Mouse (Mus musculus) hindbrain, embryonic 11.5 days (tissue): ENCODE measurements around the gene P2ry12. TPM values are rescaled to one million over a fixed set of nuclear protein-coding genes. Genes with fewer than 3 reads are reported as not detected.

Experiments
- ATAC-seq: fragments of 200-750 bp; cut with Nextera tagmentation; 2 replicates; pipeline ENCODE4 v1.8.0; 2017; ENCODE audit warnings: mild to moderate bottlenecking, moderate TSS enrichment, moderate library complexity; ENCODE audit not compliant: low FRiP score
- DNase-seq: peaks from one replicate; pipeline ENCODE4 v3.0.0-alpha.2; 2015; ENCODE audit warnings: low spot score
- H3K27ac ChIP-seq: fragments of 300-500 bp; sonication (generic); 2 replicates; pipeline ENCODE4 v1.5.1; 2014; ENCODE audit warnings: mild to moderate bottlenecking, low read depth, low read length
- H3K27me3 ChIP-seq: fragments of 300-500 bp; sonication (generic); 2 replicates; pipeline ENCODE4 v1.6.1; 2014; ENCODE audit warnings: mild to moderate bottlenecking, low read length, moderate library complexity, mixed read lengths; ENCODE audit not compliant: control insufficient read depth, insufficient read depth
- H3K36me3 ChIP-seq: fragments of 300-500 bp; sonication (generic); 2 replicates; pipeline ENCODE4 v1.6.1; 2014; ENCODE audit warnings: mild to moderate bottlenecking, low read length, moderate library complexity, mixed read lengths; ENCODE audit not compliant: control insufficient read depth, insufficient read depth
- H3K4me1 ChIP-seq: fragments of 300-500 bp; sonication (generic); replicated peaks from 2 replicates; pipeline ENCODE4 v1.6.1; 2014; ENCODE audit warnings: low read length, mixed read lengths; ENCODE audit not compliant: control insufficient read depth, insufficient read depth
- H3K4me2 ChIP-seq: fragments of 300-500 bp; sonication (generic); replicated peaks from 2 replicates; pipeline ENCODE4 v1.6.1; 2014; ENCODE audit warnings: mild to moderate bottlenecking, low read depth, low read length
- H3K4me3 ChIP-seq: fragments of 300-500 bp; sonication (generic); 2 replicates; pipeline ENCODE4 v1.5.1; 2014; ENCODE audit warnings: low read depth, low read length
- H3K9ac ChIP-seq: fragments of 300-500 bp; sonication (generic); 2 replicates; pipeline ENCODE4 v1.6.1; 2014; ENCODE audit warnings: low read depth, low read length
- H3K9me3 ChIP-seq: fragments of 300-500 bp; sonication (generic); 2 replicates; pipeline ENCODE4 v1.6.1; 2016; ENCODE audit warnings: low read length; ENCODE audit not compliant: control insufficient read depth
- WGBS: fragments of 180-500 bp; shearing (Covaris S2); extraction: QIAGEN DNeasy Blood & Tissue Kit; methylation state at CpG from one replicate; pipeline ENCODE4 v1.1.7; 2014; 5-methylcytosine and 5-hydroxymethylcytosine counted together
- polyA plus RNA-seq: library from polyadenylated mRNA; unstranded; fragments of >200 nt; fragmentation: Nextera tagmentation; extraction: Ambion mirVana; gene quantifications from 2 replicates; pipeline ENCODE4 v1.2.1, GENCODE M21; 2014

P2ry12 gene
- polyA plus RNA-seq, 1 experiment from 2014 or later, result 4.3 TPM

DNA sequence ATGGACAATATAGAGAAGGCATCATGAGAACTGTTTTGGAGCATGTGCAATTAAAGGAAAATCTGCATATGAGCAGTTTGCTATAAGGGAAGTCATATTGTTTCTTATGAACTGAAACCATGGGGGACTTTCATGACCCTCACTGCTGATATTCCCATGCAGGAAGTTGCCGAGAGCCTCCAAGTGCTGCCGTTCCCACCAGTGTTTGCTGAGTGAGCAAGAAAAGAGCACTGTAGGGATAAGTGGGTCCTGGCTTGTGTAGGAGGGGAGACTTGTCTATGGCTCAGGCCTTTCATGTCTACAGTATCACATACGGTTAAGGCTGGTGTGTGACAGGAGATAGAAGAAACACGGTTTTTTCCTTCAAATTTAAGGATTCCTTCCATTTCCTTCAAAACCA, 77.0 kb downstream of the P2ry12 start:
- Histone ChIP-seq H3K4me2 (no peak overlapping the region), H3K9ac (no peak overlapping the region), H3K4me3 (no peak overlapping the region), H3K27me3 (no peaks in the 10 kb centered on the region), H3K4me1 (no peaks in the 10 kb centered on the region), H3K27ac (no peak overlapping the region), H3K9me3 (no peaks in the 10 kb centered on the region), H3K36me3 (no peaks in the 10 kb centered on the region)
- no peak for ATAC-seq
- 89% methylated on average over 4 of the region's 4 CpGs for WGBS
- DNase-seq, result no peak

DNA sequence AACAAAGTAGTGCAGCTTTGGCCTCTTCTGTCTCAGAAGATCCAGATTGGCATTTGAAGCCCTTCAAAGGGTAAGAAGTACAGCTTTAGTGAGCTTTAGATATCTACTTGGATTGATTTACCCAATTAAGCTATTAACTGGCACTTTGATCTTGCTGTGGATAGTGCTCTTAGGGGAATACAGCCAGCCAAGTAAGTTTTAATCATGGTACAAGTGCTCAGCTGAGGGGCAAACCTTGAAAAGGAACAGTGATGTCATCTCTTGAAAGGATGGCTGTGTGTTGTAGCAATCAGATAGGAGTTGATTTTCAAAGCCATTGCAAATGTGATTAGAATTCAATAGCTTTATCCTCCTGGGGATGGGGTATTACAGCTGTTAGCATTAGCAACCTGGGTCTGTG, 80.5 kb downstream of the P2ry12 start:
- DNase-seq (no peak), ATAC-seq (no peak)
- H3K9me3 ChIP-seq, result no peaks in the 10 kb centered on the region
- H3K4me2 ChIP-seq, result no peak overlapping the region
- H3K36me3 ChIP-seq, result no peaks in the 10 kb centered on the region
- no peaks in the 10 kb centered on the region for H3K27me3 ChIP-seq
- H3K4me1 ChIP-seq, result no peaks in the 10 kb centered on the region
- no peak overlapping the region for H3K9ac ChIP-seq
- no peak overlapping the region for H3K27ac ChIP-seq
- no peak overlapping the region for H3K4me3 ChIP-seq

DNA sequence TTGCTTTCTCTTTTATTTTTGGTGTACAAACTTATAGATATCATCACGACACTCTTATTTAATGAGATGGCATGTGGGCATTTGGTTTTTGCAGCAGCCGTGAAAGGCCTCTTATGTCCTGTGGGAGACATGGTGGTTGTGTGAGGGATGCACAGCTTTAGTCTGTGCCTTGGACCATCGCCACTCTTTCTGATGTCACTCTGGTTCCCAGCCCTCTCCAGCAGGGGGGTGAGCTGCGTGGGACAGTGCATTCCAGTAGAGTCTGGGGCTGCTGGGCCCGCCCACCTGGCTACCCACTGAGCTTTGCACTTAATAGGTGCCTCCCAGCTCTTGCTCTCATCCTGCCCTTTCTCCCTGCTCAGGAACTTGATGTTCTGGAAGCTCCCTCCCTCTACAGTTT, 81.5 kb downstream of the P2ry12 start:
- no peaks in the 10 kb centered on the region for H3K4me1 ChIP-seq
- H3K4me3 ChIP-seq, result no peak overlapping the region
- no peak overlapping the region for H3K4me2 ChIP-seq
- H3K9ac ChIP-seq, result no peak overlapping the region
- no peak for ATAC-seq
- DNase-seq, result no peak
- H3K36me3 ChIP-seq, result no peaks in the 10 kb centered on the region
- no peaks in the 10 kb centered on the region for H3K9me3 ChIP-seq
- no peaks in the 10 kb centered on the region for H3K27me3 ChIP-seq
- 62% methylated on average over 5 of the region's 5 CpGs for WGBS
- H3K27ac ChIP-seq, result no peak overlapping the region

DNA sequence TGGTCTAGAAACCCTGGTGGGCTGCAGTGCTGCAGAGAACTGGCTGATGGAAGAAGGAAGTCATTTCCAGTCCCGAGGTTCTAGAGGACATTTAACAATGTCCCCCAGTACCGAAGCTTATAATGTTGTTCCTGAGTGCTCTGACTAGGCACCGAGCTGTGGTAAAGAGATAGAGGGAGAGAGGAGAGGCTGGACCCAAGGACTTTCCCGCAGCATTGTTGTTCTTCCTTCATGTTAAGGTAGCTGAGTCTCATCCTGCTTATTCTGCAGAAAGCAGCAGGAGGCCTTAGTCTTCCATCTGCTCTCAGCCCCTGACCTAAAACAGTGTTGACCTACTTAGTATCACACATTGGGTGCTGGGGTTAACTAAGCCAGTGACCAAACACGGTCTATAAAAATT, 85.8 kb downstream of the P2ry12 start:
- Histone ChIP-seq H3K4me1 (no peaks in the 10 kb centered on the region), H3K4me2 (no peak overlapping the region), H3K4me3 (no peak overlapping the region), H3K27ac (no peak overlapping the region), H3K9me3 (no peaks in the 10 kb centered on the region), H3K27me3 (no peaks in the 10 kb centered on the region), H3K36me3 (no peaks in the 10 kb centered on the region), H3K9ac (no peak overlapping the region)
- 79% methylated on average over 5 of the region's 5 CpGs for WGBS
- no peak for ATAC-seq
- no peak for DNase-seq

DNA sequence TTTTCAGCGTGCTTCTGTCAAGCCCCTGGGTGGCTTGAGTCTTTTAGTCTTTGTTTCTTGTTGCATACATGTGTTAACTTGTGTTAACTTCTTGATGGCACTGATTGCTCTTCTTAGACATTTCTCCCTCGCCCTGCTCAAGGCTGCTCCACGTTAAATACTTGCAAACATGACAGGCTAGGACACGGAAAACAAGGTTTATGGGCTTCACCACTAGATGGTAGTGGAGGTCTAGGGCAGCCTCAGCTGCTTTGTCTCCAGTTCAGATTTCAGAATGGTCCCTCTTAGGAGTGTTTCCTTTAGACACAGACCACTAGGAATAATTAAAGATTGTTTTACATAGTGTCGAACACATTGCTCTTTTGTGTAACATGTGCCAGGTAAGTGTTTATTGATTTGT, 87.4 kb downstream of the P2ry12 start:
- Histone ChIP-seq H3K36me3 (no peaks in the 10 kb centered on the region), H3K4me3 (no peak overlapping the region), H3K9ac (no peak overlapping the region), H3K27me3 (no peaks in the 10 kb centered on the region), H3K4me1 (no peaks in the 10 kb centered on the region), H3K9me3 (no peaks in the 10 kb centered on the region), H3K4me2 (no peak overlapping the region), H3K27ac (no peak overlapping the region)
- ATAC-seq (peak; percentile 60), DNase-seq (peak; percentile 56)
- 45% methylated on average over 5 of the region's 5 CpGs for WGBS

DNA sequence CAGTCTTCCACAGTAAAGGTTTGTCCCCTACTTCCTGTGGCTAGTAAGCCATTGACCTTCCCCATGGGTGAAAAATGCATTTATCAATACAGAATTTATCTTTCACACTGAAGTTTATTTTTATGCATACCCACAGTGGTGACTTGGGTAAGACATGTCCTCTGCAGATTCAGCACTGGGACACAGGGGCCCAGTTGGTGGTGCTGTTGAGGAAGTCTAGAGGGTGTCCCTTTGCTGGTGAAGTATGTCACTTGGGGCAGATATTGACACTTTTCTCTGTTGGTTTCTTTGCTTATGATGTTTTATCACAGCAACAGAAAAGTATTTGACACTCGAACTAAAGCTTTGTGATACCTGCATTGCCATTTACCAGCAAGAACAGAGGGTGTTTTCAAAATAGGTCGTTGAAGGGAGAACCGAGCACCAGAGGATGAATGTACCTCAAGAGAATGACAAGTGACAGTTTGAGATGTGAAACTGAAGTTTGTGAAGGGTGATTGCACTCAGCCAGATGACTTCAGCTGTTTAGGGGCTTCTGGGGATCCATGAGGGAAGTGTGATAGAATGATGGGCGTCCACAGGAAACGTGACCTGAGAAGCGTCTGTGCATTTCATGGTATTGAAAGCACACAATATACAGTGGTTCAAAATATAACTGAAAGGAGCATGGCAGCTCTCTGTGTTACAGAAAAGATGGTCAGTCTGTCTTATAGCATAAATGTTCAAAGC, 88.1 kb downstream of the P2ry12 start:
- Histone ChIP-seq H3K9me3 (no peaks in the 10 kb centered on the region), H3K9ac (no peak overlapping the region), H3K4me3 (no peak overlapping the region), H3K4me2 (no peak overlapping the region), H3K36me3 (no peaks in the 10 kb centered on the region), H3K4me1 (no peaks in the 10 kb centered on the region), H3K27ac (no peak overlapping the region), H3K27me3 (no peaks in the 10 kb centered on the region)
- ATAC-seq (no peak), DNase-seq (no peak)
- WGBS, result 79% methylated on average over 6 of the region's 6 CpGs

DNA sequence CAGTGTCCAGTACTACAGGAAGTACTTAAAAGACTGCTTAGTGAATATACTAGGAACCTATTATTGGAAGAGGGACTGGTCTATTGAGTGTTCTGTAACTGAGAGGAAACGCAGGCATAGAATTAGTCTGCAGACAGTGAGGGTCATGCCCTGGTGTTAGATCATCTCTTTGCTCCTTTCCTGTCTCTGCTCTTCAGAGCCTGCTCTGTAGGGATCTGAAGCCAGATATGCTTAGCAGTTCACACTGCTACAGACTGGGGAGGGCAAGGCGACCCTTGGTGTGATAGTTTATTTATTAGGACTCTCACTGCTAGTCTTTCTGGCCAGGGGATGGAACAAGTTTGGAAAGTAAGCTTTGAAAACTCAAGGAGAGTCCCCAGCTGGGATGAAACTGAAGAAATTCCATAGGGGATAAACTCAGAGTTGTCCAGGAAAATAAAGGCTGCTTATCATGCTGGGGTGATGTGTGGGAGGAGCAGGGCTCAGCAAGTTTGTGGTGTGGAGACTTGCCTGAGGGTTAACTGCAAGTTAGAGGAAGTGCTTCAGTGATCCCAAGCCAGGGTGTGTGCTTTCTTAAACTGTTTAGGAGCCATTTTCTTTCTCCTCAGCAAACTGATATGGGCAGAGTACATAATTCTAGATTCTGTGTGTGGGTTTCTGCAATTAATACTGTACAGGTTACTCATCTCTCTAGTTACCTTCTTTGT, 92.6 kb downstream of the P2ry12 start:
- ATAC-seq, result no peak
- Histone ChIP-seq H3K4me1 (no peaks in the 10 kb centered on the region), H3K4me2 (no peak overlapping the region), H3K4me3 (no peak overlapping the region), H3K9ac (no peak overlapping the region), H3K27ac (no peak overlapping the region), H3K27me3 (no peaks in the 10 kb centered on the region), H3K36me3 (no peaks in the 10 kb centered on the region), H3K9me3 (no peaks in the 10 kb centered on the region)
- DNase-seq, result no peak
- 64% methylated on average over 2 of the region's 2 CpGs for WGBS

DNA sequence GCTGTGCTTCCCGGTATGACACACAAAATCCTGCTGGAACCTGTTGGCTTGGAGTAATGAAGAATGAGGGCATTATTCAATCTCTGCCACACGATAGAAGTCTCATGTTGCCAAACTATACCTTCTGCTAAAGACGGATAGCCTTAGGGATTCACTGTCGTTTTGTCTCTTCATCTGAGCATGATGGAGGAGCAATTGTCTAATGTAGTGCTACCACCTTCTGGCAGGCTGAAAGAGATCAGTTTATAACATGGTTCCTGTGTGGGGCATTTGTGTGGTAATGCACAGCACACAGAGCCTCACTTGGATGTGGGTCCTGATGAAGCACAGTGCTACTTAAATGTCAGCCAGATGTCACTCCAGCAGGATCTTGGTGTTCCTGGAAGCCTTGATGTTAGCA, 93.5 kb downstream of the P2ry12 start:
- Histone ChIP-seq H3K4me2 (no peak overlapping the region), H3K27ac (no peak overlapping the region), H3K4me1 (no peaks in the 10 kb centered on the region), H3K9ac (no peak overlapping the region), H3K36me3 (no peaks in the 10 kb centered on the region), H3K4me3 (no peak overlapping the region), H3K27me3 (no peaks in the 10 kb centered on the region), H3K9me3 (no peaks in the 10 kb centered on the region)
- ATAC-seq, result no peak
- no peak for DNase-seq
- 77% methylated on average over 4 of the region's 4 CpGs for WGBS

DNA sequence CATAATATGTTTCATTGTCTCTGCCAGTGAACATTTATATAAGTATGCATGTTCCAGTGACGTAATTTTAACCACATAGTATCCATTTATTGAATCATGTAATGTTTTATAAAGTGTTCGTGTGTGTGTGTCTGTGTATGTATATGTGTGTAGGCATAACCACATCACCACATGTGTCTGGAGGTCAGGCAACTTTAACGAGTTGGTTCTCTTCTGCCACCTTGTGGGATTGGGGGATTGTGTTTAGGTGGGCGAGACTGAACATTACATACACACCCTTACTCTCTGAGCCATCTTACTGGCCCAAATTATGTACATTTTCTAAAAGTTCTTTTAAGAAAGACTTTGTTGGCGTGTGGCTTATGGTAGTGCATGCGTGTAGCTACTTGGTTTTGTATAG, 94.2 kb downstream of the P2ry12 start:
- WGBS, result 85% methylated on average over 6 of the region's 6 CpGs
- no peak for ATAC-seq
- no peak overlapping the region for H3K27ac ChIP-seq

More for the DNA sequence above, 94.2 kb downstream of the P2ry12 start:
- no peak overlapping the region for H3K4me2 ChIP-seq
- DNase-seq, result no peak
- H3K4me1 ChIP-seq, result no peaks in the 10 kb centered on the region
- H3K9me3 ChIP-seq, result no peaks in the 10 kb centered on the region
- H3K36me3 ChIP-seq, result no peaks in the 10 kb centered on the region
- no peak overlapping the region for H3K4me3 ChIP-seq
- H3K9ac ChIP-seq, result no peak overlapping the region
- H3K27me3 ChIP-seq, result no peaks in the 10 kb centered on the region
